Mouse (Mus musculus) megakaryocyte, embryonic 14.5 days (primary cell): ENCODE data around the gene Itgb3bp.

Experiments used
- FLI1 ChIP-seq: IDR thresholded peaks from 2 replicates; pipeline ENCODE4 v1.6.1; 2012; ENCODE audit warnings: low read length, inconsistent platforms, mixed read lengths
- GATA1 ChIP-seq: IDR thresholded peaks from 3 replicates; pipeline ENCODE4 v1.6.1; 2012; ENCODE audit warnings: mixed read lengths, low read length, inconsistent platforms, borderline replicate concordance

DNA sequence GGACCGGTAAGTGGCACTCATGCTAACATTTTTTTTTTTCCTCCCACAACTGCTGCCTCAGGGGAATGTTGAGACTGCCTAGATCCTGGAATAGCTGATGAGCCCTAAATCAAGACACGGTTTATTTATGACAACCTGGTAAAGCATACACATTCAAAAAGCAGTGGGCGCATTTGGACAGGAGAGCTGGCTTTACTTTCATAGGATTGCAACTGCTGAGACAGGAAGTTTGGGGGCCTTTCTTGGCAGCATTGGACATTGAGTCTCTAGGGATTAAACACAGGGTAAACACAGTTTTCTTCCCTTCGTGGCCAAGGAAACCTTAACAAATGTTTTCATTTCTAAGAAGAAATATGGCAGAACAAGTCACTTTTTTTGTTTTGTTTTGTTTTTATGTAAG, 40.5 kb upstream of the Itgb3bp start:
- TF ChIP-seq GATA1: no peak
- no peak for TF ChIP-seq FLI1
